Mouse (Mus musculus): ENCODE results near the gene Rnf227. TPM values are rescaled to one million over a fixed set of nuclear protein-coding genes. Genes with fewer than 3 reads are reported as not detected.

The Rnf227 gene
- polyA plus RNA-seq, 1 experiment from 2014 or later = 8.0 TPM

DNA sequence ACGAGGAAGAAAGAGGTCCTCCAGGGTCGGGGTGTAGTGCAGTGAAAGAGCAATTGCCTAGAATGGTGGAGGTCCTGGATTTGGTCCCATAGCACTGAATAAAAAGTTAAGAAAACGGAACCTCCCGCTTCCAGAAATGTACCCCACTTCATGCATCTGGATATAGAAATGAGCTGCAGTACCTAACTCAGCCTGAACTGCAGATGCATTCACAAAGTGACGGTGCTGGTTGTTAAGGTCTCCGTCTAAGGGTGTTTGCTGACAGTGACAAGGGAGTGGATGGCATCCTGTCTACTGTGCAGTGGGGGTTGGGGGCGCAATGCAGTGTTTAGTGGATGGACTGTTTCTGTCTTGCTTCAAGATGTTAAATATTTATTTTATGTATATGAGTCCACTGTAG is 46.5 kb downstream of the Rnf227 start:
- Histone ChIP-seq H3K4me1 (ENCODE audit: control insufficient read depth, insufficient read depth, low read length) (0 out of 2 replicates have a peak, but pooled peaks cover 2% of the 10 kb centered on the region), H3K36me3 (ENCODE audit: control insufficient read depth, insufficient read depth, low read length) (no peaks in the 10 kb centered on the region), H3K9ac (ENCODE audit: low read depth, low read length) (no peak overlapping the region), H3K4me2 (ENCODE audit: low read depth, low read length) (no peak overlapping the region), H3K9me3 (ENCODE audit: control insufficient read depth, low read length) (no peaks in the 10 kb centered on the region), H3K4me3 (ENCODE audit: low read length) (no peak overlapping the region), H3K27ac (ENCODE audit: low read length) (no peak overlapping the region), H3K27me3 (replicated peaks; ENCODE audit: control insufficient read depth, insufficient read depth, low read length) (no peaks in the 10 kb centered on the region)
- 71% methylated on average over 7 of the region's 7 CpGs for WGBS
- no peak for ATAC-seq

DNA sequence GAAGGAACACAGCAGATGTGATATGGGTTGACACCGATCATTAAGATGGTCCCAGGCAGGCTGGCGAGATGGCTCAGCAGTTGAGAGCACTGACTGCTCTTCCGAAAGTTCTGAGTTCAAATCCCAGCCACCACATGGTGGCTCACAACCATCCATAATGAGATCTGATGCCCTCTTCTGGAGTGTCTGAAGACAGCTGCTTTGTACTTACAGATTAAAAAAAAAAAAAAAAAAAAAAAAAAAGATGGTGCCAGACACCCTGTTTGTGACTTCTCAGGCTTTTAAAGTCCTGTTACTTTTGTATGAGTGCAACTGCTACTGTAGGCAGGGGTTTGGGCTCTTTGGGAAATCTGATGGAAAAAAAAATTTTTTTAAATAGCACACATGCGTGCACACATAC is 48.4 kb downstream of the Rnf227 start:
- no peaks in the 10 kb centered on the region for H3K27me3 ChIP-seq (replicated peaks; ENCODE audit: control insufficient read depth, insufficient read depth, low read length)
- H3K4me3 ChIP-seq (ENCODE audit: low read length) = no peak overlapping the region
- H3K27ac ChIP-seq (ENCODE audit: low read length) = no peak overlapping the region
- no peak for ATAC-seq
- 0 out of 2 replicates have a peak, but pooled peaks cover 2% of the 10 kb centered on the region for H3K4me1 ChIP-seq (ENCODE audit: control insufficient read depth, insufficient read depth, low read length)
- H3K36me3 ChIP-seq (ENCODE audit: control insufficient read depth, insufficient read depth, low read length) = no peaks in the 10 kb centered on the region
- no peak overlapping the region for H3K9ac ChIP-seq (ENCODE audit: low read depth, low read length)
- H3K4me2 ChIP-seq (ENCODE audit: low read depth, low read length) = no peak overlapping the region
- 98% methylated on average over 4 of the region's 4 CpGs for WGBS
- no peaks in the 10 kb centered on the region for H3K9me3 ChIP-seq (ENCODE audit: control insufficient read depth, low read length)

DNA sequence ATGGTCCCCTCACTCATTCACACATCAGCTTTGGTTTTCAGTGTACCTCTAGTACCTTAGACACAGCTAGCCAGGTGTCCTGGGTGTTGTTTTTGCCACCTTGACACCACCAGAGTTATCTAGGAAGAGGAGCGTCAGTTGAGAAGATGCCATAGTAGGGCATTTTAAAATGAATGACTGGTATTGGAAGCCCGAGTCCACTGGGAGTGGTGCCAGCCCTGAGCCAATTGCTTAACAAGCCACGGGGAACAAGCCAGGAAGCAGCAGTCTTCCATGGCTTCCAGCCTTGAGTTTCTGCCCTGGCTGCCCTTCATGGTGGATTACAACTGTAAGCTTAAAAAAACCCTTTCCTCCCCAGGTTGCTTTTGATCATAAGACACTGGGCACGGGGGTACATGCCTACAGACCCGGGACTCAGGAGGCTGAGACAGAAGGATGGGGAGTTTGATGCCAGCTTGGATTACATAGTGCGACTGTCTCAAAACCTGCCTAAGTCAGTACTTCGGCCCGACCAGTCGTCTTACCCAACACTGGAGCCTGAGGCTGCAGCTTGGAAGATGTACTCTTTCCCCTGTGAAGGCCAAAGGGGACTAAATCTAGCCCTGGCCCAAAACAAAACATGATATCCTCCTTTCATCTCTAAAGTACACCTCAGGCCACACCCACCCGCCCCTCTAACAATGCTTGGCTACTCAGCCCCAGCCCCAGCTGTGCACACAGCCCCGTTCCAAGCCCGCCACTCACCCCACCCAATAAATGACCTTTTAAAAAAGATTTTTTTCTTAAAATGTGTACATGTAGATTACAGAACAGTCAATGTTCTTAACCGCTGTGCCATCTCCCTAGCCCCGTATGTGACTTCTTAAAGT is 49.5 kb downstream of the Rnf227 start:
- Histone ChIP-seq H3K36me3 (ENCODE audit: control insufficient read depth, insufficient read depth, low read length) (no peaks in the 10 kb centered on the region), H3K9me3 (ENCODE audit: control insufficient read depth, low read length) (no peaks in the 10 kb centered on the region), H3K4me2 (ENCODE audit: low read depth, low read length) (no peak overlapping the region), H3K4me1 (ENCODE audit: control insufficient read depth, insufficient read depth, low read length) (0 out of 2 replicates have a peak, but pooled peaks cover 2% of the 10 kb centered on the region), H3K27ac (ENCODE audit: low read length) (no peak overlapping the region), H3K4me3 (ENCODE audit: low read length) (no peak overlapping the region), H3K9ac (ENCODE audit: low read depth, low read length) (no peak overlapping the region), H3K27me3 (replicated peaks; ENCODE audit: control insufficient read depth, insufficient read depth, low read length) (no peaks in the 10 kb centered on the region)
- WGBS = 67% methylated on average over 14 of the region's 14 CpGs
- ATAC-seq = no peak

DNA sequence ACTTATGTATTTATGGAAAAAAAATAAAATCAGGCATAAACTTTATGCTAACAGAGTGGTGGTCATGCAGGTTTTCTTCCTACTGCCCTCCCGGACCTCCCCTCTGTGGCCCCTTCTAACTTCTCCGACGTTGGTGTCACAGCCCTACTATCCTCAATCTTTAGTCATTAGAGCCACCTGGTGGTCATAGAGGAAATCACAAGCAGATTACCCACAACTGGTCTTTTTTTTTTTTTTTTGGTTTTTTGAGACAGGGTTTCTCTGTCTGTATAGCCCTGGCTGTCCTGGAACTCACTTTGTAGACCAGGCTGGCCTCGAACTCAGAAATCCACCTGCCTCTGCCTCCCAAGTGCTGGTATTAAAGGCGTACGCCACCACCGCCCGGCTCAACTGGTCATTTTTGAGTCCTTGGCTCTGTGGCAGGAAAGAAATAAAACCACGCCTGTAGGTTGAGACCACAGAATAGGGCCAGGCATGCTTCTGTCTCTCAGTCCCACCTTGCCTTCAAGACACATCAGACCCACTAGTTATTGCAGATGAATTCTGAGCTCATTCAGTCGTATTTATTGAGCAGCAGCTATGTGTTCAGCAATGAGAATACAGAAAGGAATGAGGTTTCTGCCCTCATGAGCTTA is 50.3 kb downstream of the Rnf227 start:
- H3K4me1 ChIP-seq (ENCODE audit: control insufficient read depth, insufficient read depth, low read length) = no peaks in the 10 kb centered on the region
- H3K9me3 ChIP-seq (ENCODE audit: control insufficient read depth, low read length) = no peaks in the 10 kb centered on the region
- no peak overlapping the region for H3K27ac ChIP-seq (ENCODE audit: low read length)
- no peak overlapping the region for H3K9ac ChIP-seq (ENCODE audit: low read depth, low read length)
- WGBS = 49% methylated on average over 10 of the region's 10 CpGs
- H3K36me3 ChIP-seq (ENCODE audit: control insufficient read depth, insufficient read depth, low read length) = no peaks in the 10 kb centered on the region
- ATAC-seq = no peak
- no peaks in the 10 kb centered on the region for H3K27me3 ChIP-seq (replicated peaks; ENCODE audit: control insufficient read depth, insufficient read depth, low read length)
- H3K4me2 ChIP-seq (ENCODE audit: low read depth, low read length) = no peak overlapping the region
- no peak overlapping the region for H3K4me3 ChIP-seq (ENCODE audit: low read length)

Other genes starting within 250 kb of the Rnf227 start
- gene Per1, start 245.2 kb upstream of the Rnf227 start, polyA plus RNA-seq (2015; fragmentation: Nextera tagmentation; extraction: Ambion mirVana) = 13.6 and 13.7 TPM in 2 replicates
- gene Hes7, start 220.1 kb upstream of the Rnf227 start, polyA plus RNA-seq (2015; fragmentation: Nextera tagmentation; extraction: Ambion mirVana) = 0.29 and 0.33 TPM in 2 replicates
- gene 9130213A22Rik, start 217.9 kb upstream of the Rnf227 start, polyA plus RNA-seq (2015; fragmentation: Nextera tagmentation; extraction: Ambion mirVana) = 0.11 and 0.29 TPM in 2 replicates
- 0.31 and 0.45 TPM in 2 replicates for gene Aloxe3, start 214.6 kb upstream of the Rnf227 start, polyA plus RNA-seq (2015; fragmentation: Nextera tagmentation; extraction: Ambion mirVana)
- gene Alox12b, start 183.5 kb upstream of the Rnf227 start, polyA plus RNA-seq (2015; fragmentation: Nextera tagmentation; extraction: Ambion mirVana) = 0.33 and 0.38 TPM in 2 replicates
- 0.13 and 0.15 TPM in 2 replicates for gene Alox8, start 142.6 kb upstream of the Rnf227 start, polyA plus RNA-seq (2015; fragmentation: Nextera tagmentation; extraction: Ambion mirVana)
- 0.02 and 0.07 TPM in 2 replicates for gene Gucy2e, start 103.4 kb upstream of the Rnf227 start, polyA plus RNA-seq (2015; fragmentation: Nextera tagmentation; extraction: Ambion mirVana)
- gene Cntrob, start 16.7 kb upstream of the Rnf227 start, polyA plus RNA-seq (2015; fragmentation: Nextera tagmentation; extraction: Ambion mirVana) = 17.3 and 17.8 TPM in 2 replicates
- gene Trappc1, start 16.5 kb upstream of the Rnf227 start, polyA plus RNA-seq (2015; fragmentation: Nextera tagmentation; extraction: Ambion mirVana) = 141 and 149 TPM in 2 replicates
- gene Kcnab3, start 14.2 kb upstream of the Rnf227 start, polyA plus RNA-seq (2015; fragmentation: Nextera tagmentation; extraction: Ambion mirVana) = 1.7 and 2.4 TPM in 2 replicates
- gene Chd3, start 28.9 kb downstream of the Rnf227 start, polyA plus RNA-seq (2015; fragmentation: Nextera tagmentation; extraction: Ambion mirVana) = 33.4 and 35.5 TPM in 2 replicates
- gene Naa38, start 55.0 kb downstream of the Rnf227 start, polyA plus RNA-seq (2015; fragmentation: Nextera tagmentation; extraction: Ambion mirVana) = 168 and 170 TPM in 2 replicates
- 22.6 and 24.0 TPM in 2 replicates for gene Cyb5d1, start 55.2 kb downstream of the Rnf227 start, polyA plus RNA-seq (2015; fragmentation: Nextera tagmentation; extraction: Ambion mirVana)
- 30.8 and 31.0 TPM in 2 replicates for gene Tmem88, start 57.8 kb downstream of the Rnf227 start, polyA plus RNA-seq (2015; fragmentation: Nextera tagmentation; extraction: Ambion mirVana)
- 17.6 and 18.8 TPM in 2 replicates for gene Kdm6b, start 73.2 kb downstream of the Rnf227 start, polyA plus RNA-seq (2015; fragmentation: Nextera tagmentation; extraction: Ambion mirVana)
- gene Dnah2, start 208.6 kb downstream of the Rnf227 start, polyA plus RNA-seq (2015; fragmentation: Nextera tagmentation; extraction: Ambion mirVana) = 0.93 and 1.0 TPM in 2 replicates
- 6.3 and 6.8 TPM in 2 replicates for gene Efnb3, start 219.7 kb downstream of the Rnf227 start, polyA plus RNA-seq (2015; fragmentation: Nextera tagmentation; extraction: Ambion mirVana)
- 24.5 and 26.6 TPM in 2 replicates for gene Wrap53, start 239.8 kb downstream of the Rnf227 start, polyA plus RNA-seq (2015; fragmentation: Nextera tagmentation; extraction: Ambion mirVana)
- gene Trp53, start 239.9 kb downstream of the Rnf227 start, polyA plus RNA-seq (2015; fragmentation: Nextera tagmentation; extraction: Ambion mirVana) = 132 and 148 TPM in 2 replicates